Mouse (Mus musculus): Measurements from ENCODE around the gene Ubash3a. TPM values are rescaled to one million over a fixed set of nuclear protein-coding genes. Genes with fewer than 3 reads are reported as not detected.

Gene Ubash3a
- polyA plus RNA-seq, 1 experiment from 2014 or later = 2.0 TPM

- H3K36me3 ChIP-seq = no peaks in the 10 kb centered on the region
- whole genome bisulfite sequencing = 38% methylated on average over 7 of the region's 7 CpGs
- no peaks in the 10 kb centered on the region for H3K9me3 ChIP-seq
- H3K4me3 ChIP-seq = no peak overlapping the region
- no peak overlapping the region for H3K9ac ChIP-seq
- H3K27ac ChIP-seq = no peak overlapping the region
- H3K27me3 ChIP-seq = no peaks in the 10 kb centered on the region
- H3K4me2 ChIP-seq = no peak overlapping the region
- ATAC-seq (ENCODE audit: borderline replicate concordance, extremely low read depth, low FRiP score, low TSS enrichment) = no peak
- H3K4me1 ChIP-seq = peaks cover 29% of the 10 kb centered on the region; the same call in 1 of the 2 replicates
These were observed 16.2 kb downstream of the Ubash3a start for GRCm38 (mm10) chr17:31223835-31224234.

GRCm38 (mm10) chr17:31224591-31224990 lies 16.9 kb downstream of the Ubash3a start:
- no peaks in the 10 kb centered on the region for H3K27me3 ChIP-seq

GRCm38 (mm10) chr17:31226368-31226767 lies 18.7 kb downstream of the Ubash3a start:
- Histone ChIP-seq H3K36me3 (no peaks in the 10 kb centered on the region), H3K4me1 (peaks cover 21% of the 10 kb centered on the region; the same call in 1 of the 2 replicates), H3K27me3 (no peaks in the 10 kb centered on the region), H3K4me3 (no peak overlapping the region), H3K9me3 (no peaks in the 10 kb centered on the region), H3K4me2 (no peak overlapping the region), H3K9ac (no peak overlapping the region), H3K27ac (no peak overlapping the region)
- no peak for ATAC-seq (ENCODE audit: borderline replicate concordance, extremely low read depth, low FRiP score, low TSS enrichment)
- WGBS = 73% methylated on average over 2 of the region's 3 CpGs

More at GRCm38 (mm10) chr17:31224591-31224990, 16.9 kb downstream of the Ubash3a start:
- no peaks in the 10 kb centered on the region for H3K36me3 ChIP-seq
- no peak for ATAC-seq (ENCODE audit: borderline replicate concordance, extremely low read depth, low FRiP score, low TSS enrichment)
- no peak overlapping the region for H3K9ac ChIP-seq
- H3K4me3 ChIP-seq = no peak overlapping the region
- peaks cover 29% of the 10 kb centered on the region; the same call in 1 of the 2 replicates for H3K4me1 ChIP-seq
- H3K27ac ChIP-seq = no peak overlapping the region
- WGBS = 60% methylated on average over 8 of the region's 8 CpGs
- H3K4me2 ChIP-seq = no peak overlapping the region
- H3K9me3 ChIP-seq = no peaks in the 10 kb centered on the region

- 62% methylated on average over 7 of the region's 7 CpGs for whole genome bisulfite sequencing
- Histone ChIP-seq H3K27ac (no peak overlapping the region), H3K27me3 (no peaks in the 10 kb centered on the region), H3K9me3 (no peaks in the 10 kb centered on the region), H3K4me1 (peaks cover 21% of the 10 kb centered on the region; the same call in 1 of the 2 replicates), H3K9ac (no peak overlapping the region), H3K4me3 (no peak overlapping the region), H3K4me2 (no peak overlapping the region), H3K36me3 (no peaks in the 10 kb centered on the region)
- ATAC-seq (ENCODE audit: borderline replicate concordance, extremely low read depth, low FRiP score, low TSS enrichment) = no peak
These were observed 19.3 kb downstream of the Ubash3a start for GRCm38 (mm10) chr17:31226931-31227330.

- Histone ChIP-seq H3K9me3 (no peaks in the 10 kb centered on the region), H3K36me3 (no peaks in the 10 kb centered on the region), H3K27me3 (no peaks in the 10 kb centered on the region), H3K4me2 (no peak overlapping the region), H3K4me1 (no peaks in the 10 kb centered on the region), H3K9ac (no peak overlapping the region), H3K27ac (no peak overlapping the region), H3K4me3 (no peak overlapping the region)
- no peak for ATAC-seq (ENCODE audit: borderline replicate concordance, extremely low read depth, low FRiP score, low TSS enrichment)
- WGBS = 45% methylated on average over 6 of the region's 6 CpGs
These were observed 24.1 kb downstream of the Ubash3a start for GRCm38 (mm10) chr17:31231780-31232179.

GRCm38 (mm10) chr17:31232251-31233010 lies 24.8 kb downstream of the Ubash3a start:
- H3K4me3 ChIP-seq = no peak overlapping the region
- H3K4me2 ChIP-seq = no peak overlapping the region
- 46% methylated on average over 8 of the region's 8 CpGs for WGBS
- ATAC-seq (ENCODE audit: borderline replicate concordance, extremely low read depth, low FRiP score, low TSS enrichment) = no peak
- H3K27me3 ChIP-seq = no peaks in the 10 kb centered on the region
- no peaks in the 10 kb centered on the region for H3K9me3 ChIP-seq
- no peak overlapping the region for H3K9ac ChIP-seq
- no peaks in the 10 kb centered on the region for H3K36me3 ChIP-seq
- H3K4me1 ChIP-seq = no peaks in the 10 kb centered on the region
- H3K27ac ChIP-seq = no peak overlapping the region

- Histone ChIP-seq H3K4me2 (no peak overlapping the region), H3K9ac (no peak overlapping the region), H3K27ac (no peak overlapping the region), H3K36me3 (no peaks in the 10 kb centered on the region), H3K4me3 (no peak overlapping the region), H3K4me1 (no peaks in the 10 kb centered on the region), H3K27me3 (no peaks in the 10 kb centered on the region), H3K9me3 (no peaks in the 10 kb centered on the region)
- no peak for ATAC-seq (ENCODE audit: borderline replicate concordance, extremely low read depth, low FRiP score, low TSS enrichment)
- 93% methylated on average over 1 of the region's 1 CpGs for WGBS
These were observed 28.2 kb downstream of the Ubash3a start for GRCm38 (mm10) chr17:31235915-31236314.

- WGBS = 69% methylated on average over 7 of the region's 7 CpGs
- H3K4me1 ChIP-seq = no peaks in the 10 kb centered on the region
- ATAC-seq (ENCODE audit: borderline replicate concordance, extremely low read depth, low FRiP score, low TSS enrichment) = no peak
- H3K4me2 ChIP-seq = no peak overlapping the region
- H3K27me3 ChIP-seq = no peaks in the 10 kb centered on the region
- H3K9ac ChIP-seq = no peak overlapping the region
- H3K9me3 ChIP-seq = no peaks in the 10 kb centered on the region
- H3K4me3 ChIP-seq = no peak overlapping the region
- H3K36me3 ChIP-seq = no peaks in the 10 kb centered on the region
- no peak overlapping the region for H3K27ac ChIP-seq
These were observed 30.8 kb downstream of the Ubash3a start for GRCm38 (mm10) chr17:31238234-31239020.

- H3K4me1 ChIP-seq = no peaks in the 10 kb centered on the region
- no peaks in the 10 kb centered on the region for H3K36me3 ChIP-seq
- H3K9ac ChIP-seq = no peak overlapping the region
- no peaks in the 10 kb centered on the region for H3K27me3 ChIP-seq
- H3K4me2 ChIP-seq = no peak overlapping the region
- no peaks in the 10 kb centered on the region for H3K9me3 ChIP-seq
- no peak for ATAC-seq (ENCODE audit: borderline replicate concordance, extremely low read depth, low FRiP score, low TSS enrichment)
- WGBS = 75% methylated on average over 8 of the region's 8 CpGs
- H3K27ac ChIP-seq = no peak overlapping the region
- H3K4me3 ChIP-seq = no peak overlapping the region
These were observed 33.5 kb downstream of the Ubash3a start for GRCm38 (mm10) chr17:31241156-31241555.

- Histone ChIP-seq H3K36me3 (no peaks in the 10 kb centered on the region), H3K4me1 (no peaks in the 10 kb centered on the region), H3K4me2 (no peak overlapping the region), H3K27me3 (no peaks in the 10 kb centered on the region), H3K27ac (no peak overlapping the region), H3K4me3 (no peak overlapping the region), H3K9me3 (no peaks in the 10 kb centered on the region), H3K9ac (no peak overlapping the region)
- 0% methylated on average over 1 of the region's 1 CpGs for WGBS
- ATAC-seq (ENCODE audit: borderline replicate concordance, extremely low read depth, low FRiP score, low TSS enrichment) = no peak
These were observed 35.1 kb downstream of the Ubash3a start for GRCm38 (mm10) chr17:31242764-31243163.

GRCm38 (mm10) chr17:31245321-31245720 lies 37.6 kb downstream of the Ubash3a start:
- Histone ChIP-seq H3K36me3 (no peaks in the 10 kb centered on the region), H3K4me3 (no peak overlapping the region), H3K4me2 (no peak overlapping the region), H3K9me3 (no peaks in the 10 kb centered on the region), H3K27ac (no peak overlapping the region), H3K4me1 (no peaks in the 10 kb centered on the region), H3K9ac (no peak overlapping the region), H3K27me3 (no peaks in the 10 kb centered on the region)
- no peak for ATAC-seq (ENCODE audit: borderline replicate concordance, extremely low read depth, low FRiP score, low TSS enrichment)
- 67% methylated on average over 5 of the region's 5 CpGs for WGBS

GRCm38 (mm10) chr17:31247144-31247543 lies 39.5 kb downstream of the Ubash3a start:
- Histone ChIP-seq H3K27me3 (no peaks in the 10 kb centered on the region), H3K9ac (no peak overlapping the region), H3K4me2 (no peak overlapping the region), H3K9me3 (no peaks in the 10 kb centered on the region), H3K4me3 (no peak overlapping the region), H3K27ac (no peak overlapping the region), H3K36me3 (no peaks in the 10 kb centered on the region), H3K4me1 (no peaks in the 10 kb centered on the region)
- 25% methylated on average over 5 of the region's 5 CpGs for WGBS
- ATAC-seq (ENCODE audit: borderline replicate concordance, extremely low read depth, low FRiP score, low TSS enrichment) = no peak

All from lung, embryonic 15.5 days (tissue).